Mouse (Mus musculus) liver, embryonic 12.5 days (tissue): ENCODE measurements around the gene Nrarp. TPM values are rescaled to one million over a fixed set of nuclear protein-coding genes. Genes with fewer than 3 reads are reported as not detected.

Experiments
- ATAC-seq: fragments of 200-750 bp; cut with Nextera tagmentation; 2 replicates; pipeline ENCODE4 v1.8.0; 2017; ENCODE audit warnings: moderate number of reproducible peaks, mild to moderate bottlenecking, moderate library complexity
- H3K27ac ChIP-seq: fragments of 300-500 bp; sonication (generic); 2 replicates; pipeline ENCODE4 v1.5.1; 2016; ENCODE audit warnings: mild to moderate bottlenecking
- H3K27me3 ChIP-seq: fragments of 300-500 bp; sonication (generic); replicated peaks from 2 replicates; pipeline ENCODE4 v1.6.1; 2016; ENCODE audit warnings: mild to moderate bottlenecking, moderate library complexity
- H3K36me3 ChIP-seq: fragments of 300-500 bp; sonication (generic); 2 replicates; pipeline ENCODE4 v1.6.1; 2016; ENCODE audit warnings: mild to moderate bottlenecking, moderate library complexity
- H3K4me1 ChIP-seq: fragments of 300-500 bp; sonication (generic); 2 replicates; pipeline ENCODE4 v1.6.1; 2016
- H3K4me2 ChIP-seq: fragments of 300-500 bp; sonication (generic); 2 replicates; pipeline ENCODE4 v1.6.1; 2016; ENCODE audit warnings: mild to moderate bottlenecking, moderate library complexity
- H3K4me3 ChIP-seq: fragments of 300-500 bp; sonication (generic); 2 replicates; pipeline ENCODE4 v1.5.1; 2016; ENCODE audit warnings: mild to moderate bottlenecking, moderate library complexity
- H3K9ac ChIP-seq: fragments of 300-500 bp; sonication (generic); 2 replicates; pipeline ENCODE4 v1.6.1; 2016; ENCODE audit warnings: mild to moderate bottlenecking, moderate library complexity
- H3K9me3 ChIP-seq: fragments of 300-500 bp; sonication (generic); replicated peaks from 2 replicates; pipeline ENCODE4 v1.6.1; 2016; ENCODE audit warnings: mild to moderate bottlenecking, moderate library complexity
- WGBS: fragments of 180-500 bp; shearing (Covaris S2); methylation state at CpG from one replicate; pipeline ENCODE4 v1.1.7; 2016; ENCODE audit not compliant: insufficient replicate concordance; 5-methylcytosine and 5-hydroxymethylcytosine counted together
- polyA plus RNA-seq: library from polyadenylated mRNA; unstranded; fragments of >200 nt; fragmentation: Nextera tagmentation; extraction: Ambion mirVana; gene quantifications from 2 replicates; pipeline ENCODE4 v1.2.1, GENCODE M21; 2016

Nrarp gene
- polyA plus RNA-seq, 1 experiment from 2014 or later, result 6.2 TPM

GRCm38 (mm10) chr2:25175690-25176078 lies 4.9 kb upstream of the Nrarp start:
- Histone ChIP-seq H3K27me3 (peaks cover 43% of the 10 kb centered on the region), H3K4me3 (no peak overlapping the region), H3K4me1 (peaks cover 88% of the 10 kb centered on the region), H3K36me3 (no peaks in the 10 kb centered on the region), H3K9ac (no peak overlapping the region), H3K4me2 (peak overlapping the region; percentile 11), H3K27ac (peak overlapping the region; percentile 45), H3K9me3 (no peaks in the 10 kb centered on the region)
- no peak for ATAC-seq
- WGBS, result 78% methylated on average over 4 of the region's 4 CpGs

GRCm38 (mm10) chr2:25176573-25176972 lies 4.0 kb upstream of the Nrarp start:
- Histone ChIP-seq H3K9me3 (no peaks in the 10 kb centered on the region), H3K4me1 (peaks cover 93% of the 10 kb centered on the region), H3K27me3 (peaks cover 52% of the 10 kb centered on the region), H3K9ac (no peak overlapping the region), H3K27ac (no peak overlapping the region), H3K4me3 (no peak overlapping the region), H3K36me3 (no peaks in the 10 kb centered on the region), H3K4me2 (no peak overlapping the region)
- no peak for ATAC-seq
- 52% methylated on average over 6 of the region's 6 CpGs for WGBS

- Histone ChIP-seq H3K4me3 (no peak overlapping the region), H3K9me3 (no peaks in the 10 kb centered on the region), H3K4me1 (peaks cover 94% of the 10 kb centered on the region), H3K4me2 (no peak overlapping the region), H3K27me3 (peaks cover 57% of the 10 kb centered on the region), H3K27ac (no peak overlapping the region), H3K36me3 (no peaks in the 10 kb centered on the region), H3K9ac (no peak overlapping the region)
- no peak for ATAC-seq
- WGBS, result 44% methylated on average over 4 of the region's 4 CpGs
Measured at GRCm38 (mm10) chr2:25177076-25177475, 3.5 kb upstream of the Nrarp start.

GRCm38 (mm10) chr2:25177685-25178084 lies 2.9 kb upstream of the Nrarp start:
- peaks cover 94% of the 10 kb centered on the region for H3K4me1 ChIP-seq
- H3K9me3 ChIP-seq, result no peaks in the 10 kb centered on the region
- H3K4me2 ChIP-seq, result no peak overlapping the region
- ATAC-seq, result no peak
- H3K36me3 ChIP-seq, result no peaks in the 10 kb centered on the region
- H3K27me3 ChIP-seq, result peaks cover 62% of the 10 kb centered on the region
- H3K4me3 ChIP-seq, result no peak overlapping the region
- no peak overlapping the region for H3K9ac ChIP-seq
- WGBS, result 29% methylated on average over 6 of the region's 6 CpGs
- no peak overlapping the region for H3K27ac ChIP-seq

- H3K9me3 ChIP-seq, result no peaks in the 10 kb centered on the region
- no peak overlapping the region for H3K27ac ChIP-seq
- no peaks in the 10 kb centered on the region for H3K36me3 ChIP-seq
- no peak overlapping the region for H3K4me3 ChIP-seq
- H3K4me1 ChIP-seq, result peaks cover 91% of the 10 kb centered on the region
- peak overlapping the region; percentile 12; the same call in 1 of the 2 replicates for H3K4me2 ChIP-seq
- no peak for ATAC-seq
- H3K9ac ChIP-seq, result peak overlapping the region; percentile 20; the same call in 1 of the 2 replicates
- peaks cover 69% of the 10 kb centered on the region for H3K27me3 ChIP-seq
- WGBS, result 25% methylated on average over 10 of the region's 10 CpGs
Measured at GRCm38 (mm10) chr2:25178285-25178972, 2.1 kb upstream of the Nrarp start.

GRCm38 (mm10) chr2:25179566-25180217 lies 866 bp upstream of the Nrarp start:
- Histone ChIP-seq H3K36me3 (no peaks in the 10 kb centered on the region), H3K4me2 (peak overlapping the region; percentile 99), H3K9me3 (no peaks in the 10 kb centered on the region), H3K27me3 (peaks cover 82% of the 10 kb centered on the region), H3K9ac (no peak overlapping the region), H3K4me1 (peaks cover 78% of the 10 kb centered on the region), H3K4me3 (peak overlapping the region; percentile 70), H3K27ac (no peak overlapping the region)
- no peak for ATAC-seq
- WGBS, result 59% methylated on average over 15 of the region's 15 CpGs

GRCm38 (mm10) chr2:25180973-25181890 lies 674 bp downstream of the Nrarp start:
- Histone ChIP-seq H3K4me1 (peaks cover 76% of the 10 kb centered on the region), H3K4me3 (peak overlapping the region; percentile 70), H3K9ac (peak overlapping the region; percentile 80), H3K9me3 (no peaks in the 10 kb centered on the region), H3K27ac (peak overlapping the region; percentile 89), H3K36me3 (no peaks in the 10 kb centered on the region), H3K4me2 (peak overlapping the region; percentile 99), H3K27me3 (peaks cover 97% of the 10 kb centered on the region)
- peak; percentile 79 for ATAC-seq
- WGBS, result under 1% methylated on average over 96 of the region's 100 CpGs

- Histone ChIP-seq H3K4me2 (peak overlapping the region; percentile 99), H3K4me1 (peaks cover 74% of the 10 kb centered on the region), H3K27ac (peak overlapping the region; percentile 89), H3K27me3 (peaks cover 97% of the 10 kb centered on the region), H3K36me3 (no peaks in the 10 kb centered on the region), H3K9me3 (no peaks in the 10 kb centered on the region), H3K9ac (peak overlapping the region; percentile 80), H3K4me3 (peak overlapping the region; percentile 70)
- ATAC-seq, result no peak
- WGBS, result 2% methylated on average over 17 of the region's 17 CpGs
Measured at GRCm38 (mm10) chr2:25181891-25182397, 1.4 kb downstream of the Nrarp start.

GRCm38 (mm10) chr2:25182664-25183063 lies 2.1 kb downstream of the Nrarp start:
- peak overlapping the region; percentile 70; the same call in 1 of the 2 replicates for H3K4me3 ChIP-seq
- H3K9ac ChIP-seq, result 0 out of 2 replicates have a peak overlapping the region, but pooled peaks have one; percentile 27
- 32% methylated on average over 6 of the region's 6 CpGs for WGBS
- ATAC-seq, result no peak
- no peaks in the 10 kb centered on the region for H3K9me3 ChIP-seq
- peaks cover 67% of the 10 kb centered on the region for H3K4me1 ChIP-seq
- no peak overlapping the region for H3K27ac ChIP-seq
- H3K27me3 ChIP-seq, result peaks cover 95% of the 10 kb centered on the region
- H3K36me3 ChIP-seq, result no peaks in the 10 kb centered on the region
- peak overlapping the region; percentile 99 for H3K4me2 ChIP-seq

- no peak overlapping the region for H3K9ac ChIP-seq
- H3K36me3 ChIP-seq, result no peaks in the 10 kb centered on the region
- peaks cover 93% of the 10 kb centered on the region for H3K27me3 ChIP-seq
- H3K4me1 ChIP-seq, result peaks cover 60% of the 10 kb centered on the region
- no peak overlapping the region for H3K4me2 ChIP-seq
- no peaks in the 10 kb centered on the region for H3K9me3 ChIP-seq
- no peak overlapping the region for H3K27ac ChIP-seq
- WGBS, result 71% methylated on average over 2 of the region's 2 CpGs
- no peak for ATAC-seq
- H3K4me3 ChIP-seq, result no peak overlapping the region
Measured at GRCm38 (mm10) chr2:25183336-25183735, 2.8 kb downstream of the Nrarp start.

GRCm38 (mm10) chr2:25184496-25184895 lies 3.9 kb downstream of the Nrarp start:
- ATAC-seq, result no peak
- H3K27ac ChIP-seq, result no peak overlapping the region
- H3K4me2 ChIP-seq, result no peak overlapping the region
- 86% methylated on average over 7 of the region's 7 CpGs for WGBS
- H3K9ac ChIP-seq, result no peak overlapping the region
- no peaks in the 10 kb centered on the region for H3K36me3 ChIP-seq
- peaks cover 83% of the 10 kb centered on the region for H3K27me3 ChIP-seq
- H3K4me3 ChIP-seq, result no peak overlapping the region
- H3K4me1 ChIP-seq, result peaks cover 52% of the 10 kb centered on the region
- H3K9me3 ChIP-seq, result no peaks in the 10 kb centered on the region
